Mouse (Mus musculus) G1E (cell line): ENCODE data around the gene Gm28047. TPM values are rescaled to one million over a fixed set of nuclear protein-coding genes. Genes with fewer than 3 reads are reported as not detected.

Source experiments
- ATAC-seq: 2 replicates; pipeline ENCODE4 v1.8.0; 2016; ENCODE audit warnings: mild to moderate bottlenecking; ENCODE audit not compliant: insufficient number of reproducible peaks, poor library complexity, low FRiP score, severe bottlenecking; ENCODE audit errors: extremely low read depth
- DNase-seq: peaks from one replicate; pipeline ENCODE4 v3.0.0; 2012; ENCODE audit warnings: low spot score
- H3K27me3 ChIP-seq: 2 replicates; pipeline ENCODE4 v1.6.1; 2012; ENCODE audit warnings: mild to moderate bottlenecking, low read length, inconsistent platforms; ENCODE audit not compliant: insufficient read depth
- H3K36me3 ChIP-seq: replicated peaks from 2 replicates; pipeline ENCODE3; 2012; ENCODE audit warnings: mild to moderate bottlenecking, inconsistent platforms
- H3K4me1 ChIP-seq: 2 replicates; pipeline ENCODE4 v1.6.1; 2012; ENCODE audit warnings: low read depth, low read length, inconsistent platforms, mixed read lengths; ENCODE audit not compliant: insufficient read depth
- H3K4me3 ChIP-seq: 2 replicates; pipeline ENCODE4 v1.5.1; 2012; ENCODE audit warnings: low read depth, mild to moderate bottlenecking, inconsistent platforms, low read length, moderate library complexity, mixed read lengths
- H3K9me3 ChIP-seq: replicated peaks from 2 replicates; pipeline ENCODE4 v1.6.1; 2012; ENCODE audit warnings: inconsistent platforms
- CTCF ChIP-seq: IDR thresholded peaks from 2 replicates; pipeline ENCODE4 v1.5.1; 2012; ENCODE audit warnings: low read depth, low read length, inconsistent platforms, mixed read lengths
- GATA1 ChIP-seq: IDR thresholded peaks from 2 replicates; pipeline ENCODE4 v1.6.1; 2012; ENCODE audit warnings: borderline replicate concordance, low read length, inconsistent platforms, mixed read lengths
- GATA2 ChIP-seq: IDR thresholded peaks from 2 replicates; pipeline ENCODE4 v1.6.1; 2012; ENCODE audit warnings: low read depth, low read length, inconsistent platforms, borderline replicate concordance
- POLR2AphosphoS5 ChIP-seq: IDR thresholded peaks from 2 replicates; pipeline ENCODE4 v1.6.1; 2012; ENCODE audit warnings: low read depth, low read length, inconsistent platforms; ENCODE audit not compliant: insufficient replicate concordance
- TAL1 ChIP-seq: conservative IDR thresholded peaks from 2 replicates; pipeline ENCODE4 v1.6.1; 2012; ENCODE audit warnings: low read depth, low read length, inconsistent platforms, mixed read lengths
- polyA plus RNA-seq: library from polyadenylated mRNA; stranded (reverse); fragments of >175 nt; gene quantifications from 2 replicates; pipeline ENCODE4 v1.2.3, GENCODE M21; 2012
- total RNA-seq, 2 experiments: library from RNA; stranded (forward) in 1 of 2; stranded (reverse) in 1 of 2; fragments of 200-1000 nt in 1 of 2; fragments of >200 nt in 1 of 2; fragmentation: Nextera tagmentation in 1 of 2; gene quantifications; 2 replicates each; pipeline ENCODE4 v1.2.3; 2014 to 2017

Gene Gm28047
- total and polyA plus RNA-seq, 3 experiments = not detected

DNA sequence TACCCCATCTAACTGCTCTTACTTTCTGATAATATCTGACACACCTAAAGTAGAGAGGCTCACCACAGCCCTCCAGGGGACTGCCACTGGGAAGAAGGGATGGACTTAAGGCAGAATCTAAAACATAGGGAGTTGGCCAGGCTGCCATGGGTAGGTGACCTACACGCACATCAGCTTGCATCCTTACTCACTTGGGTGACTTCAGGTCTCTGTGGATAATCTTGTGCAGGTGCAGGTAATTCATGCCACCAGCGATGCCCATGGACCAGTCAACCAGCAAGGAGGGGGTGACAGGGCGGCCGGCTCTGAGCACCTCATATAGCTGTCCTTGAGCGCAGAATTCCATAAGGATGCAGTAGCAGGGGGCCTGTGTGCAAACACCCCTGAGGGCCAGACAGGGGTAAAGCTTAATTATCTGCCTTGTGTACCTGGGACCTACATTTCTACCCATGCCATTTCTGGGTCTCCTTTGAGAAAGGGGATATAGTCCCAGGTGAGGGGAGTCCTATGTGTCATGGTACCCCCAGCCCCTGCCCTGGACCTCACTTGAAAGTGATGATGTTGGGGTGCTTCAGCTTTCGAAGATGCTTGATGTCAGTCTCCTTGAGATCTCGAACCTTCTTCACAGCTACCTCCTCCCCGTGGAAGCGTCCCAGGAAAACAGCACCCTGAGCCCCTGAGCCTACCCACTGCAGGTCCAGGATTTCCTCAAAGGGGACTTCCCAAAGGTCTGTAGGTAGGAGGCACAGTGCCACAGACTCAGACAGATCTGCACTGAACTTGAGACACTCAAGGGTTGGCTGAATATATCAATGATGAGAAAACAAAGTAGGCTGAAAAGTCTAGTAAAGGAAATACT, 120.7 kb downstream of the Gm28047 start:
- TF ChIP-seq TAL1 = no peak
- Histone ChIP-seq H3K27me3 (no peaks in the 10 kb centered on the region), H3K4me3 (no peak overlapping the region), H3K36me3 (peaks cover 72% of the 10 kb centered on the region), H3K4me1 (peaks cover 33% of the 10 kb centered on the region), H3K9me3 (no peaks in the 10 kb centered on the region)
- no peak for ATAC-seq
- DNase-seq = no peak

DNA sequence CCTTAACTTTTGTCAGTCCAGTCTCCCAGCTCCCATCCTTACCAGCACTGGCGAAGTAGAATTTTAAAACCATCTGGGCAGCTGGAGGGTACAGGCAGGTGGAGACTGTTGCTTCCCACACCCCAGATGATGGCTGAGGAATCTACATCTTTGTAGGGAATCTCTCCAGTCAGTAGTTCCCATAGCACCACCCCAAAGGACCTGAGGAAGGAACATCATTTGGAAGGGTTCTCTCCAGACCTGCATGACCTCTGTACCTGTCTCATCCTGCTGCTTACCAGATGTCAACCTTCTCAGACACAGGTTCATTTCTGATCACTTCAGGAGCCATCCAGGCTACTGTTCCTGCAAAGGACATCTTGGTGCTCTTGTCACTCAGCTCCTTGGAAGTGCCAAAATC, 121.4 kb downstream of the Gm28047 start, which contains the start of gene Gm10337:
Gene Gm10337 (plus strand): TSS at position 276 of the 400 bp plus-strand sequence.
- TF ChIP-seq TAL1 (no peak), POLR2AphosphoS5 (no peak), CTCF (no peak)
- no peak for ATAC-seq
- Histone ChIP-seq H3K4me3 (no peak within 1 kb of the TSS), H3K27me3 (no peaks in the 10 kb centered on the region), H3K9me3 (no peaks in the 10 kb centered on the region), H3K4me1 (peaks cover 35% of the 10 kb centered on the region), H3K36me3 (peaks cover 77% of the 10 kb centered on the region)
- no peak for DNase-seq

DNA sequence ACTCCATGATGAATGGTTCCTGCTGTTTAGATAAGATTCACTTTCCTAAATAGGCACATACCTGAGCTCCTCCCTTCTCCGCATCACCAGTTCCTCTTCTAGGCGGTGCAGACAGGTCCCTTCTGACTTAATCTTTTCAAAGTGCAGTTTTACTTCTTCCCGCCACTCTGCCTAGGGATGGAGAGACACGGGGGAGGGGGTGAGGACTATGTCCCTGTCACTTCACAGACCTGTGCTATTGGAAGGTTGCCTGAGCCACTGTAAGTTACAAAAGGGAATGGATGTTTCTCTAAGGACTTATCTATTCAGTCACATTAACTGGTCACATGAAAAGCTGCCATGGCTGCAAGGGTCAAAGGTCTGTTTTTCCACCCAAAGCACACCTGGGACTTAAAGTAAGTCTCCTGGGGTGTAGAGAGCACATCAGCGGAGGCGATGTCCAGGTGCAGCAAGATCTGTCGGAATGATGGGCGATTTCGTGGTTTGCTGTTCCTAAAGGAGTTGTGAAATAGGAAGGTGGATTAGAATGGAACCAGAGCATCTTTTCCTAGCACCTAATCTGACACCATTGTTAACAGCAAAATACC, 122.5 kb downstream of the Gm28047 start:
- DNase-seq = no peak

DNA sequence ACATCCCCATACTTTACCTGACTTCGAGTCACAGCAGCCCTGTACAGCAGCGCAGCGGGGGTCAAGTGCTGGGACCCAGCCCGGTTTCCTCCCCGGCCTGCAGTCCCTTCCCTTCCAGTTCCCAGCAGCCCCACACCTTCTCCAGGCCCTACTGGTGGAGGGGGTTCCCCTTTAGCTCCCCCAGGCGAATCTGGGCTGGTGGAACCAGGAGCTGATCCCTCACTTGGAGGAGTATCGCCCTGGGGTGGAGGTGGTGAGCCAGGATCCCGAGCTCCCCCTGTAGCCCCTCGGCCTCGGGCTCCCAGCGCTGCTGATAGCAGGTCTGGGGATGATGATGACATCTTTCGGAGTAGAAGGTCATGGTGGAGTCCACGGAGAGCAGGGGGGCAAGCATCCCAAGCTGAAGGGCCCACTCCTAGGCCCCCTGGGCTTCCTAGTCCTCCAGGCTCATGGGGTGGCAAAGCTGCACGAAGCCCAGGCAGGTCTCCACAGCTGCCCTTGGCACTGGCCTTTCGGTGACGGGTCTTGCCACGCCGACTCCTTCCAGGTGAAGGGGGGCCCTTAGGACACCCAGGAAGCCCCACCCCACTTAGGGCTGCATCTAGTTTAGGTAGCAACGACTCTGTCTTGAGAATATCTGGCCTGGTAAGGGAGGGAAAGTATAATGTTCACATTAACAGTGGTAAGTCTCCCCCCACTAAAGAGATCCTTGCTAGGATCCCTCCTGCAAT, 123.6 kb downstream of the Gm28047 start:
- peaks cover 93% of the 10 kb centered on the region for H3K36me3 ChIP-seq
- no peak for ATAC-seq
- no peak for DNase-seq
- H3K4me3 ChIP-seq = no peak overlapping the region
- no peaks in the 10 kb centered on the region for H3K9me3 ChIP-seq
- no peak for TF ChIP-seq GATA2
- no peak for TF ChIP-seq POLR2AphosphoS5
- no peak for TF ChIP-seq GATA1
- no peak for TF ChIP-seq TAL1
- TF ChIP-seq CTCF = no peak
- H3K4me1 ChIP-seq = peaks cover 35% of the 10 kb centered on the region
- H3K27me3 ChIP-seq = no peaks in the 10 kb centered on the region

More for the DNA sequence above, 122.5 kb downstream of the Gm28047 start:
- TF ChIP-seq CTCF (no peak), GATA1 (no peak), GATA2 (no peak), POLR2AphosphoS5 (no peak)
- Histone ChIP-seq H3K36me3 (peaks cover 84% of the 10 kb centered on the region), H3K9me3 (no peaks in the 10 kb centered on the region), H3K4me1 (peaks cover 35% of the 10 kb centered on the region), H3K4me3 (no peak overlapping the region), H3K27me3 (no peaks in the 10 kb centered on the region)
- ATAC-seq = no peak

DNA sequence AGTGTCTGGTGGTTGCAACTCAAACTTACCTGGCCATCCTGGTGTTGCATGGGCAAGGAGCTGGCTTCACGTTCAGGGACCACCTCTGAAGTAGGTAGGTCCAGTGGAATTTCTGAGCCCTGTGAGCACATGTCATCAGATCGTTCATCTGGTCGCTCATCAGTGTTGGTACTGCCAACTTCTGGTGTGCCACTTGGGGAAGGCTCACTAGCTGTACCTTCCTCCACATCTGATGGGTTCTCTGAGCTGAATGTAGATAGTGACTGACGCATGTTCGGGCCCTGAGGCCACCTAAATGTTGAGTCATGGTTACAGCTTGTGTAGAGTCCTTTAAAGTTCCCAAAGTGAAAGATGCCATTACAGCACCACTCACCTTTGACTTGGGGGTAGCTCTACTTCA, 124.4 kb downstream of the Gm28047 start:
- DNase-seq (no peak), ATAC-seq (no peak)
- H3K36me3 ChIP-seq = peaks cover 95% of the 10 kb centered on the region
- H3K4me3 ChIP-seq = no peak overlapping the region
- no peaks in the 10 kb centered on the region for H3K27me3 ChIP-seq
- H3K4me1 ChIP-seq = peaks cover 29% of the 10 kb centered on the region
- no peaks in the 10 kb centered on the region for H3K9me3 ChIP-seq
- no peak for TF ChIP-seq TAL1
- no peak for TF ChIP-seq GATA2
- no peak for TF ChIP-seq GATA1
- no peak for TF ChIP-seq POLR2AphosphoS5
- TF ChIP-seq CTCF = no peak

DNA sequence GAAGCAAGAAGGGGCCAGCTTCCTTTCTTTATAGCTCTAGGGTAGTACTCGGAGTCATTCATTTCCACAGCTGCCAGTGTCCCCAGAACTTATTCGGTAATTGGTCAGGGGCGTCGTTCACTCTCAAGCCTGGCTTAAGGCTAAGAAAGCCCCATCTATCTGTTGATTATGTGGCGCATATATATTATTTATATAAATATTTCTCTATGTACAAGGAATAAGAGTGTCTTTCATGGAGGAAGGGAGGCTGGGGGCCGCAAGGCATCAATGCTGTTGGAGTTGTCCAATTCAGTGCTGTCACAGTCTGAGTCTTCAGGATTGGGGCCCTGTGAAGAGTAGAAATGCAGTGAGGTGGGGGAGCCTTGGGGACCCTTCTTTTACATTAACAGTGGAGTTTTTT, 125.0 kb downstream of the Gm28047 start:
- no peak for ATAC-seq
- TF ChIP-seq TAL1 = no peak
- TF ChIP-seq GATA2 = no peak
- no peak for TF ChIP-seq GATA1
- TF ChIP-seq CTCF = no peak
- no peak for TF ChIP-seq POLR2AphosphoS5
- Histone ChIP-seq H3K4me3 (no peak overlapping the region), H3K36me3 (peaks cover 95% of the 10 kb centered on the region), H3K9me3 (no peaks in the 10 kb centered on the region), H3K27me3 (no peaks in the 10 kb centered on the region), H3K4me1 (peaks cover 23% of the 10 kb centered on the region)
- DNase-seq = no peak
